Mouse (Mus musculus): ENCODE measurements at regions not wholly inside any gene's neighbourhood (a gene's known extent, or its start where the extent isn't known, plus 50 kb on each side); places are given as distances from the start of the nearest gene placed in this dataset.
A peak's percentile ranks its signal among the peaks of the same experiment; 100 is the strongest.

GRCm38 (mm10) chr2:67180962-67181361, 232.6 kb upstream of the Gm21830 start:
- no peak for DNase-seq (ENCODE audit: low read depth)

- DNase-seq (ENCODE audit: low read depth) = no peak
Observed at GRCm38 (mm10) chr2:67221061-67221802, 192.3 kb upstream of the Gm21830 start.

GRCm38 (mm10) chr2:67226299-67226698, 187.2 kb upstream of the Gm21830 start:
- peak; percentile 2 for DNase-seq (ENCODE audit: low read depth)

GRCm38 (mm10) chr2:67257455-67257854, 156.1 kb upstream of the Gm21830 start:
- no peak for DNase-seq (ENCODE audit: low read depth)
